Mouse (Mus musculus) bone marrow macrophage, adult 2 months (primary cell): ENCODE results near the gene Plch1.

ENCODE experiments used
- CTCF ChIP-seq: IDR thresholded peaks from 2 replicates; pipeline ENCODE4 v1.5.1; 2012; ENCODE audit warnings: low read depth, mild to moderate bottlenecking, low read length, moderate library complexity
- POLR2A ChIP-seq: IDR thresholded peaks from 2 replicates; pipeline ENCODE4 v1.6.1; 2012; ENCODE audit warnings: mild to moderate bottlenecking, low read depth, low read length, borderline replicate concordance

DNA sequence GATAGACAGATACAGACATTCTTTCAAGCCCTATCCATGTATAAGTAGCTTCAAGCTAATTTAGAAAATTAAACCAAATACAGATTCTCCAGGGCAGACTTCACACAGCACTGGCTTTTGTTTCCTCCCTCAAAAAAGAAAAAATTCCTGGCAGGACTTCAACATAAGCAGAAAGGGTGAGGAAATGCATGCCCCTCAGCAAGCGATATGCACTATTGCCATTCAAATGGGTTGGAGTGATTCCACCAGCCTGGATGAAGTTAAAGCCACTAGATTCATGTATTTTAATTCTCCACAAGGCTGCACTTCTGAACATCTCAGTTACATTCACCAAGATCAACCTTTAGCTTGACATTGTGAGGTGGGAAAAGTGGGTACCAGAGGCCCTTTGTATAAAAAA lies 138.5 kb downstream of the Plch1 start:
- TF ChIP-seq CTCF (no peak), POLR2A (no peak)
